Mouse (Mus musculus): ENCODE measurements around the gene Siglecf.

Gene Siglecf

DNA sequence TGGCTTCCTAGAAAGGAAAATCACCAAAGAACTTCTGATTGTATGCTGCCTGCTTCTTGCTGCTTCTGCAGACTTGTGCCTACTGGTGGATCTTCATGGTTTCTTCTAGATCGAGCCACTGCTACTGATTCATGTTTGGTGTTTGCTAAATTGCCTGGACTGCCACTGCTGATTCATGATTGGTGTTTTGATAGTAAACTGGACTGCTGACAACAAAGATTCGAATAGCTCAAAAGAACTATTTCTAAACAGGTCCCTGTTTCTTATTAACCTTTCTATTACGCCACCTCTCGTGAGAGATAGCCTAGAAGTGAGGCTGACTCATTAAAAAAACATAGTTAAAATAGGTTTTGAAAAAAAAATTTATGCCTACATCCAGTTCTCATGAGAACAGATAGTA, 10.9 kb downstream of the Siglecf start:
- no peak for DNase-seq (ENCODE audit: low read depth, low spot score)

DNA sequence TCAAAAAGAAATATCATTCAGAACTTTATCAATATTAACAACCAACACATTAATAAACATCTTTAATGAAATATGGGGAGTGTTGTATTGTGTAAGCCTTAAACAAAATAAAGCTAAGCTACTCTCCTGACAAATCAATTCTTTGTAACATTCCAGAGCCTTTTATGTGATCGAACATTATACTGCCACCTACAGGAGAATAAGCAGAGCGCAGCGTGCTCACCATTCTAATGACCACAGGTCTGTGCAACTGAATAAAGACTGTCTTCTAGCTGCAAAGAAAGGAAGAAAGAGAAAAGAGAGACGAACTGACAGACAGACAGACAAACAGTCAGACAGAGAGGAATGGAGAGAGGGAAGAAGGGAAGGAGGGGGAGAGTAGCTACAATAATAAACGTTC, 27.1 kb downstream of the Siglecf start:
- DNase-seq (ENCODE audit: low read depth, low spot score) = peak; percentile 77

DNA sequence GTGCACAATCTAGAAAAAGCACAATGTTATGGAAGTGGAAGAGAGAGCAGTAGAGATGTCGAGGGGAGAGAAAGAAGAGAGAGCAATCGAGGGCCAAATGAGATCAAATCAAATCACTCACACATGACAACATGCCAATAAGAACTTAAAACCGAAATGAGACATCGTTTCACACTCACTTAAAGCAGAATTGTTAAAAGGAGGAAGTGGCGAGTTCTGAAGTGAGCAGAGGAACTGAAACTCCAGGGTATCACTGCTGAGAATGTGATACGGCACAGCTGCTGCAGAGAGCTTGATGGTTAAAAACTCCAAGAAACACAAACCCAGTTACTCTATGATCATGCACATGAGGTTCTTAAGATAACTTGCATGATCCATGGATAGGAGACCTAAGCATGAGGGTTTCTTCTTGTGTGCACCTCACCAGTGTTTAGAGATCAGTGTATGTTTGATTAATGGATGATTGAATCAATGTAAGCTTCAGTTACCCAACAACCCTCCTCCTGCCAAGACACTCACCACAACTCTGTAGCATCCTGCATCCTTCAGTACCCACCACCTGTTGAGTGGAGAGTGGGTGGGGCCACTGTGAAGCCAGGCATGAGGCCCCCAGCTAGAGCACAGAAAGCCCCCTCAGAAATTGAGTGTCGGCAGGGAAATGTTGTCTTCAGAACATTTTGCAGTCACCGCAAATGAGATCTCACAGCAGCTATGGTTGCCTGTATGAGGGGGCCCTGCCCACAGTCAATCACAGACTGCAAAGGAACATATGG, 41.4 kb downstream of the Siglecf start:
- DNase-seq (ENCODE audit: low read depth, low spot score) = no peak

DNA sequence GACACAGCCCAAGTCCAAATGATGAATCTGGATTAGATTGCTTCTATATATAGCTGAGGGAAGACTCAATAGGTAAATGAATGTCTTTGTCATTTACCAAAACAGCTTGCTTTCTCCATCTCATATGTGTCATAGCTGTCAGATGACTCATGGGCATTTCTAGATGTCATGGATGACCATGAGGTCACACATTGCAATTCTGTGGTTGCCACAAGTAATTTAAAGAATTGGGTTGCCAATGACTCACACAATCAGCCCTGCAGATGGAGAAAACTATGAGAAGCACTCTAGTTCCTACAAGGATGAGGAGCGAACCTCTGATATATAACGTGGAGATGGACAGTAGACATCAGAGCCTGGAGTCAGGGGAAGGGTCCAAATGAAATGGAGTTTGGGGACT, 48.4 kb downstream of the Siglecf start:
- no peak for DNase-seq (ENCODE audit: low read depth, low spot score)

DNA sequence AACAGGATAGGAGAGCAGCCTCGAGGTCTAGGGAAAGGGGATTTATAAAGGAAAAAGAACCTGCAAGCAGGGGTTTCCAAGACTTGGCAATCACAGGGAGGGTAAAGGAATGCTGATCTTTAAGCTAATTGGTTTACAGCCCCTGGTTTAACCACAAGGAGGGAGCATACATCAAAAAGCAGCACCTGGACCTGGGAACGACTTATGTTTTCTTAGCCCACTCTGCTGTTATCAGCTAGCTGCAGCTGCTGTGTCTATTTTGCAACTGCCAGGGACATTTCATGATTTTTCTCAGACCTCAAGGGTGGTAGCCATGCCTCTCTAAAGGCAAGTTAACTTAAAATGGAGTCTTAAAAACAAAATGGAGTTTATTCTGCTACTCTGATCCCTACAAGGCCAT, 51.6 kb downstream of the Siglecf start:
- no peak for DNase-seq (ENCODE audit: low read depth, low spot score)

DNA sequence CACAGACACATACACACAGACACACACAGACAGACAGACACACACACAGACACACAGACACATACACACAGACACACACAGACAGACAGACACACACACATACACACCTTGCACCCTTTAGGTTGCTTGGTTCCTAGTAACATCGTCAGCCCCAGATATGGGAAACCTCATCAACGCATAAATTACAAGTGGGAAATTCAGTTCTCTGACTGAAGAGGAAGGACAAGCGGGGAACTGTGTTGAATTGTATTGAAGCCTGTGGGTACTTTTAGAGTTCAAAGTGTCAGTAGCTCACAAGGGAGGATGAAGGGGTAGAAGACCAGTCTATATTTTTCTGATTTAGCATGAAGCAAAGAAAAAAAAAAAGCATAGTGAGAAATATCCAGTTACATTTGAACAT, 56.4 kb downstream of the Siglecf start:
- no peak for DNase-seq (ENCODE audit: low read depth, low spot score)

DNA sequence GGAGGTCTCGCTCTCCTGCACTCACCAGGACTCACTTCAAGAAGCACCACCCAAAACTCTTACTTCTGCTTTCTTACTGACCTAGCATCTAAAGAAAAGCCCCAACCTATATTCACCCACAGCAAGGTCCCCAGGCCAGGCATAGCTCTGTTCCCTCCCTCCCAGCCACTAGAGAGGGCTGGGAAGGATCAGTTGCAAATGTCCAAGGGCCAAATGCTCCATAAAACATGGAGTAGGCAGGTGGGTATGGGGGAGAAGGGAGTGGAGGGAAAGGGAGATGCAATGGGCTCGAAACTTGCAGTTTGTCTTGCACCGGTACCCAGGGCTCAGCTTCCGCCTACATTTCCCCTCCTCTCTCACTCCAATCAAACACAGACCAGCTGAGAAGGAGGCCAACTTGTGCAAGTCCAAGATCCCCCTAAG, 57.0 kb downstream of the Siglecf start, which contains the start of gene Siglecg:
Siglecg (plus strand) TSS at position 74 of the 423 bp plus-strand sequence.
- DNase-seq (ENCODE audit: low read depth, low spot score) = no peak

DNA sequence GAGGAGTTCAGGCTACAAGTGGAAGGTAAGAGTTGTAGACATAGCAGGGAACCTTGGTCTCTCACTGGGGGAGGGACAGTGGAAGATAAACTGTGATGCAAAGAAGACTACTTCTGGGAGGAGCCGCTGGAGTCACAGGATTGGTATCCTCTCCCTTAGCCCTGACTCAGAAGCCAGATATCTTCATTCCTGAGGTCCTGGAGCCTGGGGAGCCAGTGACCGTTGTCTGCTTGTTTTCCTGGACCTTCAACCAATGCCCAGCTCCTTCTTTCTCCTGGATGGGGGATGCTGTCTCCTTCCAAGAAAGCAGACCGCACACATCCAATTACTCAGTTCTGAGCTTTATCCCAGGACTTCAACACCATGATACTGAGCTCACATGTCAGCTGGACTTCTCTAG, 57.9 kb downstream of the Siglecf start:
- DNase-seq (ENCODE audit: low read depth, low spot score) = no peak
